Mouse (Mus musculus) intestine, postnatal 0 days (tissue): ENCODE results near the gene Ap4e1. TPM values are rescaled to one million over a fixed set of nuclear protein-coding genes. Genes with fewer than 3 reads are reported as not detected.

Source experiments
- ATAC-seq: fragments of 200-750 bp; cut with Nextera tagmentation; 2 replicates; pipeline ENCODE4 v1.8.0; 2017; ENCODE audit warnings: mild to moderate bottlenecking, moderate TSS enrichment, moderate library complexity
- H3K27ac ChIP-seq: fragments of 300-500 bp; sonication (generic); 2 replicates; pipeline ENCODE4 v1.5.1; 2014; ENCODE audit warnings: mild to moderate bottlenecking, low read depth, low read length, moderate library complexity
- H3K27me3 ChIP-seq: fragments of 300-500 bp; sonication (generic); replicated peaks from 2 replicates; pipeline ENCODE4 v1.6.1; 2014; ENCODE audit warnings: low read length, mixed read lengths; ENCODE audit not compliant: control insufficient read depth, insufficient read depth
- H3K36me3 ChIP-seq: fragments of 300-500 bp; sonication (generic); 2 replicates; pipeline ENCODE4 v1.6.1; 2014; ENCODE audit warnings: mild to moderate bottlenecking, moderate library complexity; ENCODE audit not compliant: control insufficient read depth, insufficient read depth
- H3K4me1 ChIP-seq: fragments of 300-500 bp; sonication (generic); replicated peaks from 2 replicates; pipeline ENCODE4 v1.6.1; 2014; ENCODE audit warnings: antibody characterized with exemption, low read length, mixed read lengths; ENCODE audit not compliant: control insufficient read depth, insufficient read depth
- H3K4me2 ChIP-seq: fragments of 300-500 bp; sonication (generic); replicated peaks from 2 replicates; pipeline ENCODE4 v1.6.1; 2014; ENCODE audit warnings: low read depth, mild to moderate bottlenecking, moderate library complexity
- H3K4me3 ChIP-seq: fragments of 300-500 bp; sonication (generic); 2 replicates; pipeline ENCODE4 v1.5.1; 2014; ENCODE audit warnings: low read depth, low read length
- H3K9ac ChIP-seq: fragments of 300-500 bp; sonication (generic); 2 replicates; pipeline ENCODE4 v1.6.1; 2014; ENCODE audit warnings: mild to moderate bottlenecking, low read depth, low read length
- H3K9me3 ChIP-seq: fragments of 300-500 bp; sonication (generic); 2 replicates; pipeline ENCODE4 v1.6.1; 2016; ENCODE audit warnings: mixed run types; ENCODE audit not compliant: control insufficient read depth
- CTCF ChIP-seq: sonication (generic); IDR thresholded peaks from 2 replicates; pipeline ENCODE4 v1.5.1; 2016; ENCODE audit warnings: low read depth, mild to moderate bottlenecking, control low read depth, antibody characterized with exemption, moderate library complexity
- WGBS: fragments of 180-500 bp; shearing (Covaris S2); extraction: QIAGEN DNeasy Blood & Tissue Kit; methylation state at CpG from one replicate; pipeline ENCODE4 v1.1.7; 2014; 5-methylcytosine and 5-hydroxymethylcytosine counted together
- polyA plus RNA-seq: library from polyadenylated mRNA; unstranded; fragments of >200 nt; fragmentation: Nextera tagmentation; extraction: Ambion mirVana; gene quantifications from 2 replicates; pipeline ENCODE4 v1.2.1, GENCODE M21; 2015

Ap4e1 gene
- polyA plus RNA-seq, 1 experiment from 2014 or later = 2.3 TPM

DNA sequence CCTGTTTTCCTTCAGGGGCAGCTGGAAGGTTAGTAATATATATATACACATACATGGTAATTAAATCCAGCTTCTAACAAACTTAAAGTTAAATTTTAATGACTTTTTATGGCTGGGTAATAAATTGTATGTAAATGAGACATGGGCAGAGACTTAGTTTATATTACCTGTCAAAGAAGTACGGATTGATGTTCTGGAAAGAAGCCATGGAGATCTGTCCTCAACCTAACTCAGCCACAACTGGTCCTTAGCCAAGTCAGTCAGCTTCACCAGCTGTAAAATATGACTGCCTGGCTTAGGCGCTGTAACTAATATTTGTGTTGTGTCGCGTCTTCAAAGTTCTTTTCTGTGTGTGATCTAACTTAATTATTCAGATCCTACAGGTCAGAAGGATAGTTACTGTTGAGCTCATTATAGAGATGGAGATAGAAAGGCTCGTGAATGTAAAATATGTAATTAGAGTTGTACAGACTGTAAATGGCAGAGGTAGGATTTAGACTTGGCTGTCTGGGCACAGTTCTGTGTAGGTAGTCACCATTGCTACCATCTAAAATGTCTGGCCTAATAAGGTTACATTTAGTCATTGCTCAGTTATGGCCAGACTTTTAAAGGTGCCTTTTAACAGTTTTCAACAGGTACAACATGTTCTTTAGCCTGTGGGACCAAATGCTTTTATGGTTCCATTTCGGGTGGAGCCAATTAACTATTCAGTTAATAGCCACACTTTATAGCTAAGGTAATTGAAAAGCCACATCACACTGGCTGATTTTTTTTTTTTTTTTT is 13.9 kb upstream of the Ap4e1 start:
- Histone ChIP-seq H3K9me3 (no peaks in the 10 kb centered on the region), H3K36me3 (no peaks in the 10 kb centered on the region), H3K9ac (no peak overlapping the region), H3K4me2 (no peak overlapping the region), H3K4me3 (no peak overlapping the region), H3K4me1 (no peaks in the 10 kb centered on the region), H3K27me3 (no peaks in the 10 kb centered on the region), H3K27ac (no peak overlapping the region)
- WGBS = 53% methylated on average over 6 of the region's 6 CpGs
- ATAC-seq = no peak
- no peak for TF ChIP-seq CTCF

DNA sequence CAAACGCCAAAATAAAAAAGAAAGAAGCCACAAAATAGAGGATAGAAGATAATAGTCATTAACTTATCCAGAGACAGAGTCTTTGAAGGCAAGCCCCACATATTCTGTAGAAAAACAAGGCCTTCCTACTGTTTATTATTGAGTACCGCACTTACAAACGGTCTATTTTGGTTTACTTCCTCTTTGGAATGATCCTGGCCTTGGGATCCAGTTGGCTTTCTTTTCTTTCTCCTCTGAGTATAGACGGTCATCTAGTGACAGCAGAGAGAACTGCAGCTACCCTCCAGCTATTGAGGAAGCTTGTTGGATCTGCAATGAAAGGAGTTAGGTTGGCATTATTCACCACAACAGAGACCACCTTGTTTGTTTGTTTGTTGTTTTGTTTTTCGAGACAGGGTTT is 11.8 kb upstream of the Ap4e1 start:
- no peak overlapping the region for H3K4me3 ChIP-seq
- H3K27ac ChIP-seq = no peak overlapping the region
- H3K4me2 ChIP-seq = peak overlapping the region; percentile 35
- H3K36me3 ChIP-seq = no peaks in the 10 kb centered on the region
- TF ChIP-seq CTCF = peak; percentile 95
- peak; percentile 72 for ATAC-seq
- no peaks in the 10 kb centered on the region for H3K9me3 ChIP-seq
- no peak overlapping the region for H3K9ac ChIP-seq
- whole genome bisulfite sequencing = 15% methylated on average over 5 of the region's 5 CpGs
- H3K27me3 ChIP-seq = no peaks in the 10 kb centered on the region
- H3K4me1 ChIP-seq = no peaks in the 10 kb centered on the region

DNA sequence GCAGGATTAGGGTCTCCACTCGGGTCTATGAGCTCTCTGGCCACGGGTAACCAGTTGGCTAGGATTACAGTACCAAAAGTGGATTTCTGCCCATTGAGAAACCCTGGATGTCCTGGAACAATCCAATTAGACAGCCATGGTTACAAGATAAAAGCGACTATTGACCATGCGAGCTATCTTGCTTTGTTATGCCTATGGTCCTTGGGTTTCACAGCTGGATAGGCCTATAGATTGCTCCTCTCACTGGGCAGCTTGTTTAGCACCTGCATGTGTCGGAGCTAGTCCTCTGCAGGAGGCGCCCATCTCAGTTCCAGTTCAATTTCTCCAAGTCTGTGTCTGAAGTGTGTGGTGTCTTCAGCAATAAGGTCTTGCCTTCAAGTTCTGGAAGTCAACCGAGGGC is 10.3 kb upstream of the Ap4e1 start:
- H3K4me2 ChIP-seq = no peak overlapping the region
- no peak for TF ChIP-seq CTCF
- H3K9ac ChIP-seq = no peak overlapping the region
- no peaks in the 10 kb centered on the region for H3K4me1 ChIP-seq
- ATAC-seq = no peak
- no peaks in the 10 kb centered on the region for H3K36me3 ChIP-seq
- H3K4me3 ChIP-seq = no peak overlapping the region
- WGBS = 76% methylated on average over 7 of the region's 7 CpGs
- no peaks in the 10 kb centered on the region for H3K27me3 ChIP-seq
- H3K27ac ChIP-seq = no peak overlapping the region
- H3K9me3 ChIP-seq = no peaks in the 10 kb centered on the region

DNA sequence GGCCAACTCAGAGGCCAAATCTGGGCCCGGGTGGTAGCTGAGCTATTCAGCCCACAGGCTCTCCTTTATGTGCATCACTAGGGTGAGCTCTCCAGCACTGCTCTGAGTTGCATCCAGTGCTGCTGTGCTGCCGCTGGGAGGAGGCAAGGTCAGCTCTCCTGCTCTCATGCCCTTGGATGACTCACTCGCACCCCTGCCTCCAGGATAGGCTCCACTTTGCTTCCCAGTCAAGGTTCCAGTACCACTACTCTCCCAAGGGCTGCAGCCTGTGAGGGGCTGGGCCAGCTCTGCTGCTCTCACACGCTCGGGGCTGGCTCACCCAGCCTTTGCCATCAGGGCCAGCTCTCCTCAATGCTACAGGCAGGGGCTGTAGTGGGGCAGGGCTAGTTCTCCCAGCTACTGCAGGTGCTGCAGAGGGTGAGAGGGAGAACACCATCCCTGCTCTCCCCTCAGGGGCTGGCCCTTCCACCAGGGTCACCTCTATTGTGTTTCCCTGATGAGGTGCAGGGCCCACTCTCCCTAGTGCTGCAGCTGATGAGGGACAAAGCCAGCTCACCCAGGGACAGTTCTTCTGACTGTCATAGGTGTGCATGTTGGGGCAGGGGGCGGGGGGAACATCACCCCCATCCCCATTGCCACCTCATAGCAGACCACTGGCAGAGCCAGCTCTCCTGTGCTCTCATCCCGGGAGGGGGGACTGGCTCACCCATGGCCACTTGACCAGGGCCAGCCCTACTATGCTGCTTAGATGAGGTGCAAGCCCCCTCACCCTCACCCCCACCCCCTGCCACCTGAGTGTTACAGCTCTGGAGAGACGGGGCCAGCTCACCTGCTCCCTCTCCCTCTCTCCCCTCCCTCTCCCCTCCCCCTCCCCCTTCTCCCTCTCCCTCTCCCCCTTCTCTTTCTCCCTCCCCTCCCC is 7.9 kb upstream of the Ap4e1 start:
- no peak for ATAC-seq
- TF ChIP-seq CTCF = no peak
- Histone ChIP-seq H3K27me3 (no peaks in the 10 kb centered on the region), H3K27ac (no peak overlapping the region), H3K9ac (no peak overlapping the region), H3K36me3 (no peaks in the 10 kb centered on the region), H3K9me3 (no peaks in the 10 kb centered on the region), H3K4me3 (no peak overlapping the region), H3K4me1 (no peaks in the 10 kb centered on the region), H3K4me2 (no peak overlapping the region)
- 81% methylated on average over 7 of the region's 8 CpGs for WGBS

DNA sequence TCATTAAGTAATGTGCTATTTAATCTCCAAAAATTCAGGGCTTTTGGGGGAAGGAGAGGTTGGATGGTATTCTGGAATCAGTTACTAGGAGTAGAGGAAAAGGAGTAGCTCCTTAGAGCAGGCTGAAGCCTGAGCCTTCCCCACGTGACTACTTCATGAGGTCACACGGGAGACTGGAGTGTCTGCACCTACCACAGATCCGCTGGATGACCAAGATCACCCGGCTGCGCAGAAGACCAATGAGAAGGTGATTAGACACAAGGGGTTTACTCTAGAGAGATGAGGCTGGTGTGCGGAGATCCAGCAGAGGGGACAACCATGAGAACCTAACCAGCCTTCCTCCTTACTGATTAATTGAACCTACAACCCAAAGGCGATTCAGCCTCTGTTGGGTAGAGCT is 4.5 kb upstream of the Ap4e1 start:
- Histone ChIP-seq H3K36me3 (no peaks in the 10 kb centered on the region), H3K9ac (no peak overlapping the region), H3K4me3 (no peak overlapping the region), H3K27me3 (no peaks in the 10 kb centered on the region), H3K4me2 (no peak overlapping the region), H3K4me1 (no peaks in the 10 kb centered on the region), H3K9me3 (no peaks in the 10 kb centered on the region), H3K27ac (no peak overlapping the region)
- TF ChIP-seq CTCF = no peak
- no peak for ATAC-seq
- WGBS = 88% methylated on average over 7 of the region's 7 CpGs

DNA sequence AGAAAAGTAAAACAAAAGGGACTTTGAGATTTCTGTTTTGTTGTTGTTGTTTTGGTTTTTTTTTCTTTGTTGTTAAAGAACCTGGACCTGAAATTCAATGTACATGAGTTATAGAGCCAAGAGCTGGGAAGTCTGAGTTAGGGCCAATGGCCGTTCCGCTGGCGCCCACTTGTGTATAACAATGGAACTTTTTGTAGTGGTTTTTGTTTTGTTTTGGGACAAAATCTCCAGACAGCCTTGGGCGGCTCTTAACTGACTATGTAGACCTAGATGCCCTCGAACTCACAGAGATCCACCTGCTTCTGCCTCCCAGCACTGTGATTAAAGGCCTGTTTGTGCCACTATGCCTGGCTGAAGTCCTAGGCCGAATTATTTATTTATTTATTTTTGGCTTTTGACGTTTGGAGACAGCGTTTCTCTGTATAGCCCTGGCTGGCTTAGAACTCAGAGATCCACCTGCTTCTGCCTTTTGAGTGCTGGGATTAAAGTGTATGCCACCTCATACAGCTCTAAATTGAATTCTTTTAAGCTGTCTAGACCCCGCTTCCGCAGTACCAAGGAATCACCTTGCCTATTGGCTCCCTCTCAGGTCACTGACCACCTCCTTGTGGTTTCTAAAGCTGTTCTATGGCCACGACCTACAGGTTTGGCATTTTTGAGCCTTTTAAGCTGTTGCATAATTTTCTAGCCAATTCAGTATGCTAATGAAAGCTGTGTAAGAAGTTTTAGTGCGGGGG is 1.7 kb upstream of the Ap4e1 start:
- H3K9ac ChIP-seq = 0 out of 2 replicates have a peak overlapping the region, but pooled peaks have one; percentile 22
- ATAC-seq = no peak
- peak overlapping the region; percentile 36 for H3K4me3 ChIP-seq
- peaks cover 6% of the 10 kb centered on the region; the same call in 1 of the 2 replicates for H3K36me3 ChIP-seq
- peak overlapping the region; percentile 61 for H3K4me2 ChIP-seq
- H3K27ac ChIP-seq = no peak overlapping the region
- peak; percentile 76 for TF ChIP-seq CTCF
- no peaks in the 10 kb centered on the region for H3K4me1 ChIP-seq
- no peaks in the 10 kb centered on the region for H3K27me3 ChIP-seq
- WGBS = 43% methylated on average over 12 of the region's 12 CpGs
- H3K9me3 ChIP-seq = no peaks in the 10 kb centered on the region
